Mouse (Mus musculus) C2C12 (cell line): ENCODE measurements around the gene Thada. TPM values are rescaled to one million over a fixed set of nuclear protein-coding genes. Genes with fewer than 3 reads are reported as not detected.
"Not testable (repeated sequence)": the region's sequence is repeated elsewhere in the genome, so short reads cannot be mapped to it uniquely, and the experiment has no call there.

Experiments used
- H3K27me3 ChIP-seq: one replicate; pipeline ENCODE4 v1.6.1; 2011; ENCODE audit not compliant: control insufficient read depth, insufficient read depth, insufficient read length
- H3K36me3 ChIP-seq: one replicate; pipeline ENCODE4 v1.6.1; 2011; ENCODE audit not compliant: control insufficient read depth, insufficient read depth
- H3K4me3 ChIP-seq: one replicate; pipeline ENCODE4 v1.5.1; 2011; ENCODE audit warnings: mild to moderate bottlenecking, control low read depth; ENCODE audit not compliant: poor library complexity, insufficient read depth, severe bottlenecking
- H3K79me2 ChIP-seq: one replicate; pipeline ENCODE4 v1.6.1; 2011; ENCODE audit not compliant: control insufficient read depth, insufficient read depth
- H3K79me3 ChIP-seq: one replicate; pipeline ENCODE4 v1.6.1; 2011; ENCODE audit warnings: low read depth, control low read depth
- H3ac ChIP-seq: one replicate; pipeline ENCODE3; 2011; ENCODE audit warnings: low read depth; ENCODE audit not compliant: control insufficient read depth, insufficient read length
- CEBPB ChIP-seq: IDR thresholded peaks from one replicate; pipeline ENCODE4 v1.6.1; 2011; ENCODE audit warnings: low read depth, mild to moderate bottlenecking, control low read depth, moderate library complexity
- CTCF ChIP-seq: IDR thresholded peaks from one replicate; pipeline ENCODE4 v1.5.1; 2011; ENCODE audit not compliant: control insufficient read depth, insufficient read depth, insufficient read length
- FOSL1 ChIP-seq: IDR thresholded peaks from one replicate; pipeline ENCODE4 v1.8.0; 2011; ENCODE audit warnings: mild to moderate bottlenecking, low read length; ENCODE audit not compliant: poor library complexity, insufficient read depth, severe bottlenecking
- MAX ChIP-seq: IDR thresholded peaks from one replicate; pipeline ENCODE4 v1.6.1; 2011; ENCODE audit warnings: mild to moderate bottlenecking, control low read depth
- MYOD1 ChIP-seq: IDR thresholded peaks from one replicate; pipeline ENCODE4 v1.6.1; 2011; ENCODE audit warnings: low read depth; ENCODE audit not compliant: control insufficient read depth, insufficient read length
- MYOG ChIP-seq: IDR thresholded peaks from one replicate; pipeline ENCODE4 v1.6.1; 2011; ENCODE audit not compliant: control insufficient read depth, insufficient read length; ENCODE audit errors: extremely low read depth
- USF1 ChIP-seq: IDR thresholded peaks from one replicate; pipeline ENCODE4 v1.6.1; 2011; ENCODE audit warnings: low read depth, mild to moderate bottlenecking, control low read depth, moderate library complexity
- polyA plus RNA-seq: library from polyadenylated mRNA; unstranded; fragments of >200 nt; fragmentation: generic; extraction: Trizol; gene quantifications from one replicate; pipeline ENCODE4 v1.2.1, GENCODE M21; 2012; ENCODE audit warnings: missing spikeins

Thada gene
- polyA plus RNA-seq, 1 experiment: 7.3 TPM

GRCm38 (mm10) chr17:84238174-84238573 is 227.8 kb downstream of the Thada start:
- TF ChIP-seq MAX (no peak), MYOD1 (no peak), CTCF (no peak), CEBPB (no peak), FOSL1 (no peak), MYOG (no peak), USF1 (no peak)
- Histone ChIP-seq H3K79me2 (no peaks in the 10 kb centered on the region), H3K36me3 (peaks cover 4% of the 10 kb centered on the region), H3K79me3 (no peaks in the 10 kb centered on the region), H3K27me3 (no peaks in the 10 kb centered on the region), H3K4me3 (no peak overlapping the region), H3ac (no peak overlapping the region)

- peaks cover 4% of the 10 kb centered on the region for H3K36me3 ChIP-seq
- no peaks in the 10 kb centered on the region for H3K27me3 ChIP-seq
- H3ac ChIP-seq: no peak overlapping the region
- H3K79me2 ChIP-seq: no peaks in the 10 kb centered on the region
- no peak overlapping the region for H3K4me3 ChIP-seq
- no peaks in the 10 kb centered on the region for H3K79me3 ChIP-seq
- TF ChIP-seq FOSL1: no peak
- no peak for TF ChIP-seq USF1
- TF ChIP-seq CTCF: no peak
- TF ChIP-seq CEBPB: no peak
- TF ChIP-seq MYOD1: no peak
- TF ChIP-seq MAX: no peak
- no peak for TF ChIP-seq MYOG
Measured at GRCm38 (mm10) chr17:84236781-84237557, 229.0 kb downstream of the Thada start.

DNA sequence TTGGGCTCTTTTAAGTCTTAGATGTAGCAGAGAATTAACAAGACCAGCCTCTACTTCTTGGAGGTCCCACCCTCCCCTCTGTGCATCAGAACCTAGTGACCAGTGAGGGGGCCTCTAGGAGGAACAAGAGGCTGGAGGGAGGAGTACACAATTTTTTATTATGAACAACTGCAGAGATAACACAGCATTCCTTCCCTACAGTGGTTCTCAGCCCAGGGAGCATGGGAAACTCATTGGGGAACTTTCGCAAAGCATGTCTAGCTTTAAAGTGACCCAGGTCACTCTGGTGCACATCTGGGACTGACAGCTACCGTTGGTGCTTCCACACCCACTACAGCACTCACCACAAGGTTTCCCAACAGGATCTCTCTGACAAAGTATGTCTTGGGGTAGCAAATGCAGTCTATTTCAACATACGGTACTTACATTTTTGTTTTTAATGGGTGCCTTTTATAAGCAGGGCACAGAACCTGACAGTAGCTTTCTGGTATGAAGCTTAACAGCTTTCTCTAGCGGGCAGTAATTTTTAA is 230.5 kb downstream of the Thada start:
- H3K79me3 ChIP-seq: no peaks in the 10 kb centered on the region
- H3ac ChIP-seq: no peak overlapping the region
- H3K27me3 ChIP-seq: no peaks in the 10 kb centered on the region
- H3K79me2 ChIP-seq: no peaks in the 10 kb centered on the region
- peaks cover 5% of the 10 kb centered on the region for H3K36me3 ChIP-seq
- no peak for TF ChIP-seq MYOD1
- no peak for TF ChIP-seq USF1
- TF ChIP-seq MAX: no peak
- no peak for TF ChIP-seq CTCF
- TF ChIP-seq CEBPB: no peak
- no peak for TF ChIP-seq FOSL1
- no peak for TF ChIP-seq MYOG
- no peak overlapping the region for H3K4me3 ChIP-seq

DNA sequence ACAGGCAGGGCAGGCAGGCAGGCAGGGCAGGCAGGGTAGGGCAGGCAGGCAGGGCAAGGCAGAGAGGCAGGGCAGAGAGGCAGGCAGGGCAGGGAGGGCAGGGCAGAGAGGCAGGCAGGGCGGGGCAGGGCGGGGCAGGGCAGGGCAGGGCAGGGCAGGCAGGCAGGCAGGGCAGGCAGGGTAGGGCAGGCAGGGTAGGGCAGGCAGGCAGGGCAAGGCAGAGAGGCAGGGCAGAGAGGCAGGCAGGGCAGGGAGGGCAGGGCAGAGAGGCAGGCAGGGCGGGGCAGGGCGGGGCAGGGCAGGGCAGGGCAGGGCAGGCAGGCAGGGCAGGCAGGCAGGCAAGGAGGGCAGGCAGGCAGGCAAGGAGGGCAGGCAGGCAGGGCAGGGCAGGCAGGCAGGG is 231.2 kb downstream of the Thada start:
- H3ac ChIP-seq, H3K79me3 ChIP-seq, H3K27me3 ChIP-seq, H3K79me2 ChIP-seq, H3K4me3 ChIP-seq: not testable (repeated sequence)
- H3K36me3 ChIP-seq: peaks cover 11% of the 10 kb centered on the region

DNA sequence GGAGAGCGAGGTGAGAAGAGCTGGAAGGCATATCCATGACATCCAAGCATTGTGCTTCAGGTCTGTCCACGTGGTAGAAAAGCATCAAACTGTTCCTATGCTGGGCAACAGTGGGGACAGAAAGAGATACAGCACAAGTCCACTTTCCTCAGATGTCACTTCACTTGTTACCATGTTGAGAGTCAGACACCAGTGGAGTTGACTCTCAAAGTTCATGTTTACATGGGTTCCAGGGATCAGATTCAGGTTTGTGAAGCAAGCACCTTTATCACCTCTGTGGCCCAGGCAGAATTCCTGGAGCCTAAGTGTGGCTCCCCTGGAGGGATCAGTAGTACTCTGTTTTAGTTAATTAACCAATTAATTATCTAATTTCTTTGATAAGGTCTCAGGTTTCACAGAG is 232.2 kb downstream of the Thada start:
- Histone ChIP-seq H3ac (no peak overlapping the region), H3K79me2 (no peaks in the 10 kb centered on the region), H3K79me3 (no peaks in the 10 kb centered on the region), H3K36me3 (peaks cover 14% of the 10 kb centered on the region), H3K4me3 (no peak overlapping the region), H3K27me3 (no peaks in the 10 kb centered on the region)
- TF ChIP-seq FOSL1 (no peak), USF1 (no peak), CEBPB (no peak), MAX (no peak), MYOD1 (no peak), MYOG (no peak), CTCF (no peak)

DNA sequence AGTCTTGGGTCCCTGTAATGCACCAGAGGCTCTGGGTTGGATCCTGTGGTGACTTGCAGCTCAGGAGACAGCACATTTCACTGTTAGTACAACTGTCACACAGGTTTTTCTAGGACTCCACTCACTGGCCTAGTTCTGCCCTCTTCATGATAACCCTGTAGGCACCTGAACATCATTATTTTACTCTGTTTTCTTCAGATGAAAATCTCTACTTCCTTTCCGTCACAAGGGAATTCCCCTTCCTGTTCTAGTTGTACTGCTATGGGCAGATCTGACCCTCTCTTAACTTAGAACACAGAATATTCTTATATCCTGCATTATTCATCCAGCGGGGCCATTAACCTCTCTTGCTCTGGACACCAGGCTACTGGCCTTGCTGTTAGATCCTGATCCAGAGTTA is 234.6 kb downstream of the Thada start:
- Histone ChIP-seq H3K79me3 (no peaks in the 10 kb centered on the region), H3K27me3 (no peaks in the 10 kb centered on the region), H3ac (no peak overlapping the region), H3K79me2 (no peaks in the 10 kb centered on the region), H3K4me3 (no peak overlapping the region), H3K36me3 (peaks cover 20% of the 10 kb centered on the region)
- TF ChIP-seq MYOG (no peak), USF1 (no peak), MYOD1 (no peak), CEBPB (no peak), MAX (no peak), CTCF (no peak), FOSL1 (no peak)
